Mouse (Mus musculus) erythroid progenitor cell, adult 5-6 weeks (primary cell): ENCODE results near the gene Tubg1. TPM values are rescaled to one million over a fixed set of nuclear protein-coding genes. Genes with fewer than 3 reads are reported as not detected.
"Not testable (repeated sequence)": the region's sequence is repeated elsewhere in the genome, so short reads cannot be mapped to it uniquely, and the experiment has no call there.

ENCODE experiments used
- ATAC-seq: replicated peaks from 2 replicates; pipeline ENCODE4 v1.8.0; 2016; ENCODE audit warnings: moderate number of reproducible peaks, mild to moderate bottlenecking, moderate TSS enrichment, inconsistent platforms; ENCODE audit not compliant: poor library complexity, low FRiP score, severe bottlenecking
- total RNA-seq, 2 experiments: library from RNA; stranded (forward) in 1 of 2; stranded (reverse) in 1 of 2; fragments of 150-400 nt in 1 of 2; fragments of 186-747, 209-891 nt in 1 of 2; gene quantifications; 2 replicates each; pipeline versions ENCODE4 v1.2.3 to v1.2.4; 2015 to 2017; ENCODE audit warnings: low replicate concordance in 2 of 2

The Tubg1 gene
- total RNA-seq, 2 experiments from 2014 or later = 29.3 to 40.7 TPM

DNA sequence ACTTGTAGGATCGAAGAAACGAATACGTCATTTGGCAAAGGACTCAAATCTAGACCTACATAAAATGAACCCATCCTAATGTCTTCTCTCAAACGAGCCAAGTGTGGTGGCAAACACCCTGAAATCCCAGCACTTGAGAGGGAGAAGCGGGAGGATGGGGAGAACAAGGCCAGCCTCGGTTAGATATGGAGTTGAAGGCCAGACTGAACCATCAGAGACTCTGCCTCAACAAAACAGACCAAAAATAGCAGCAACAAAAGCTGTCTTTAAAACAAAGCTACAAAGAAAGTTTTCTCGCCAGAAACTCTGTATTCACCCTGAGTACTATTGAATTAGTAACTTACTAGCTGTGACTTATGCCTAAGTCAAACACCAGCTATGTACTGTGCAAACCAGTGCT is 17.3 kb downstream of the Tubg1 start:
- ATAC-seq = no peak

- ATAC-seq = no peak
These were observed 18.9 kb downstream of the Tubg1 start for GRCm38 (mm10) chr11:101138536-101139181.

GRCm38 (mm10) chr11:101140164-101140819 is 20.6 kb downstream of the Tubg1 start:
- ATAC-seq = no peak

GRCm38 (mm10) chr11:101141088-101141487 is 21.4 kb downstream of the Tubg1 start:
- no peak for ATAC-seq

DNA sequence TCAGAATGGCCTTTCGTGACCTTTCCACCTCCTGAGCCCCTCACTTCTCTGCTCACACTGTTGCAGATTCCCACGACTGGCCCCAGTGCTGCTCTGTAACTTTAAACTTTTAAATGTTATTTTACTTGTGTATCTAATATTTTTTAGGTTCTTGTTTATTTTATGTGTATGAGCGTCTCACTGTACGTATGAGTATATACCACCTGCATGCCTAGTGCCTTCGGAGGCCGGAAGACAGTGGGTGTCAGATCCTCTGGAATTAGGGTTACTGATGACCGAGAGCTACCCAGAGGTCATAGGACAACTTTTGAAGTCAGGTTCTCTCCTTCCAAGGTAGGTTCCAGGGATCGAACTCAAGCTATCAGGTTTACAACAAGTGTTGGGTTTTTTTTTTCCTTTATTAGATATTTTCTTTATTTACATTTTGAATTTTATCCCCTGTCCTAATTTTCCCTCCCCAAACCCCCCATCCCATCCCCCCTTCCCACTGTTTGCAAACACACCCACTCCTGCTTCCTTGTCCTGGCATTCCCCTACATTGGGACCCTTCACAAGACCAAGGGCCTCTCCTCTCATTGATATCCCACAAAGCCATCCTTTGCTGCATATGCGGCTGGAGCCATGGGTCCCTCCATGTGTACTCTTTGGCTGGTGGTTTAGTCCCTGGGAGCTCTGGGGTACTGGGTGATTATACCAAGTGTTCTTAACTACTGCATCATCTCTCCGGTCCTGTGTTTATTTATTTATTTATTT is 22.7 kb downstream of the Tubg1 start:
- ATAC-seq = no peak

- ATAC-seq = no peak; the same call in 1 of the 2 replicates
These were observed 23.8 kb downstream of the Tubg1 start for GRCm38 (mm10) chr11:101143338-101144225.

GRCm38 (mm10) chr11:101146377-101146776 is 26.6 kb downstream of the Tubg1 start:
- ATAC-seq = no peak

GRCm38 (mm10) chr11:101148751-101149150 is 29.0 kb downstream of the Tubg1 start:
- no peak for ATAC-seq

GRCm38 (mm10) chr11:101149178-101150105 is 29.7 kb downstream of the Tubg1 start:
- no peak for ATAC-seq

DNA sequence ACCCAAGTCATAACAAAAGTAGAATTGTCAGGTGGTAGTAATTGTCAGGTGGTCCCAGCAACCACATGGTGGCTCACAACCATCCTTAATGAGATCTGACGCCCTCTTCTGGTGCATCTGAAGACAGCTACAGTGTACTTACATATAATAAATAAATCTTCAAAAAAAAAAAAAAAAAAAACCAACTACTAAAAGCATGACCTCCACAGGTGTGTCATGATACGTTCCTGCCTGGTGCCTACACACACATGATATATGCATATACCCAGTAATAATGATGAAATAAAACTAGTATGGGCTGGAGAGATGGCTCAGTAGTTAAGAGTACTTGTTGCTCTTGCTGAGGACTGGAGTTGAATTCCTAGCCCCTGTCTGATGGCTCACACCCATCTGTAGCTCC is 31.3 kb downstream of the Tubg1 start:
- ATAC-seq = no peak

DNA sequence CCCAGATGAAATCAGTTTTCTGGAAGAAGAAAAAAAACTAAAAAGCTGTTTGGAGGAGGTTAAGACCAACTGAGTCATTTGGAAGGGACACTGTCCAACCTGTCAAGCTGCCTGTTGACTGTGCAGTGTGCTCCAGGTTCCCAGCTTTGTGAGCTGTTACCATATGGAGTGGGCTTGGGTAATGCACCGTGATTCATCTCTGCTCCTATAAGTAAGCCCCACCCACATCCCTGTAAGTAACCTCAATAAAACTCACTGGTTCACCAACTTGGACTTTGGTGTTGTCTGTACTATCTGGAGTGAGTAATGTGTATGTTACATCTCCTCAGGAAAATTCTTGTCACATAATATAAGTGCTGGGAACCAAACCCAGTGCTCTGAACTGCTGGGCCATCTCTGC is 33.1 kb downstream of the Tubg1 start:
- no peak for ATAC-seq

GRCm38 (mm10) chr11:101154648-101155047 is 34.9 kb downstream of the Tubg1 start:
- ATAC-seq = no peak

GRCm38 (mm10) chr11:101155151-101155550 is 35.4 kb downstream of the Tubg1 start:
- no peak for ATAC-seq

- no peak for ATAC-seq
These were observed 36.1 kb downstream of the Tubg1 start, which contains the start of gene Tubg2 for GRCm38 (mm10) chr11:101155728-101156371. Gene Tubg2 (plus strand): TSS chr11:101155907.

- not testable (repeated sequence) for ATAC-seq
These were observed 40.4 kb downstream of the Tubg1 start for GRCm38 (mm10) chr11:101160151-101160550.

DNA sequence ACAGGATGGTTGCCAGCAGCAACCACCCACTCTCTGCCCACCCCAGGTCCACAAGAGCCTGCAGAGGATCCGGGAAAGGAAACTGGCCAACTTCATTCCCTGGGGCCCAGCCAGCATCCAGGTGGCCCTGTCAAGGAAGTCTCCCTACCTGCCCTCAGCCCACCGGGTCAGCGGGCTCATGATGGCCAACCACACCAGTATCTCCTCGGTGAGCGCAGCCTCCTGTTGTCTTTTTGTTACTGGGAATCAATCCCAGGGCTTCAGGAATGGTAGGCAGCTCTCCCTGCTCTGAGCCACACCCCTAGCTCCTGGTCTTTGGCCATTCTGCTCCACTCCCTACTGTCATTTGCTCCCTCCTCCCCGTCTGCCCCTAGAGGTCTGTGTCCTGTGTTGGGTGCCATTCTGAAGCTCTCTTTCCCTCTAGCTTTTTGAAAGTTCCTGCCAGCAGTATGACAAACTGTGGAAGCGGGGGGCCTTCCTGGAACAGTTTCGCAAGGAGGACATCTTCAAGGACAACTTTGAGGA is 41.3 kb downstream of the Tubg1 start:
- ATAC-seq = not testable (repeated sequence)

DNA sequence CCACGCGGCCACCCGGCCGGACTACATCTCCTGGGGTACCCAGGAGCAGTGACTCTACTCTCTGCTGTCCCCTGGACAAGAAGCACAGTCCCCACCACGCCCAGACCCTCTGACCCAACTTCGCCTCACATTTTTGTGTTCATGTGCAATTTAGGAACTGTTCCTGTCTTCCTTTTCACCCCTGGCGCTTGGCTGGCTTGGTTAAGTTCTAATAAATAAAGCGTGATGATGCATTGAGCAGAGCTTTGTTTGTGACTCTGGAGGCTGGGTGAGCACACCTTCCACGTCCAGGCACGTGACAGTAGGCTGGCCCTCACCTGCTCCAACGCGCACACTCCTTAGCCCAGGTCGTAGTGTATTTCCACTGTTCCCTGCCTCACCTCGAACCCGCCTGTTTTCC is 41.8 kb downstream of the Tubg1 start:
- no peak for ATAC-seq

- ATAC-seq = no peak
These were observed 42.6 kb downstream of the Tubg1 start for GRCm38 (mm10) chr11:101162301-101162700.
